Mouse (Mus musculus) erythroblast, embryonic 14.5 days (primary cell): Measurements from ENCODE around the gene Dnajb6. TPM values are rescaled to one million over a fixed set of nuclear protein-coding genes. Genes with fewer than 3 reads are reported as not detected.
"Not testable (repeated sequence)": the region's sequence is repeated elsewhere in the genome, so short reads cannot be mapped to it uniquely, and the experiment has no call there.

Source experiments
- H3K27me3 ChIP-seq: 2 replicates; pipeline ENCODE4 v1.6.1; 2012; ENCODE audit warnings: inconsistent platforms; ENCODE audit not compliant: control insufficient read depth
- H3K36me3 ChIP-seq: 2 replicates; pipeline ENCODE4 v1.6.1; 2012; ENCODE audit warnings: mild to moderate bottlenecking, inconsistent platforms; ENCODE audit not compliant: control insufficient read depth
- H3K4me1 ChIP-seq: 2 replicates; pipeline ENCODE4 v1.6.1; 2012; ENCODE audit warnings: inconsistent platforms; ENCODE audit not compliant: control insufficient read depth
- H3K4me3 ChIP-seq: replicated peaks from 2 replicates; pipeline ENCODE3; 2012; ENCODE audit warnings: moderate library complexity, mild to moderate bottlenecking, inconsistent platforms
- H3K9me3 ChIP-seq: 2 replicates; pipeline ENCODE4 v1.6.1; 2012; ENCODE audit warnings: low read length, inconsistent platforms, mixed read lengths; ENCODE audit not compliant: control insufficient read depth
- GATA1 ChIP-seq: IDR thresholded peaks from 2 replicates; pipeline ENCODE4 v1.6.1; 2012; ENCODE audit warnings: low read length, inconsistent platforms, mixed read lengths
- TAL1 ChIP-seq: IDR thresholded peaks from 3 replicates; pipeline ENCODE4 v1.6.1; 2012; ENCODE audit warnings: low read length, inconsistent platforms, mixed read lengths
- polyA plus RNA-seq: library from polyadenylated mRNA; stranded (reverse); fragments of >175 nt; gene quantifications from 2 replicates; pipeline ENCODE4 v1.2.3, GENCODE M21; 2012

Gene Dnajb6
- polyA plus RNA-seq, 1 experiment: 61.9 TPM

GRCm38 (mm10) chr5:29725369-29725768, 10.1 kb upstream of the Dnajb6 start:
- Histone ChIP-seq H3K36me3 (no peaks in the 10 kb centered on the region), H3K27me3 (no peaks in the 10 kb centered on the region), H3K9me3 (peaks cover 4% of the 10 kb centered on the region; the same call in 1 of the 2 replicates), H3K4me3 (no peak overlapping the region), H3K4me1 (no peaks in the 10 kb centered on the region)
- TF ChIP-seq GATA1 (no peak), TAL1 (no peak)

GRCm38 (mm10) chr5:29726070-29726469, 9.4 kb upstream of the Dnajb6 start:
- H3K4me3 ChIP-seq, H3K27me3 ChIP-seq, H3K36me3 ChIP-seq, H3K9me3 ChIP-seq, H3K4me1 ChIP-seq: not testable (repeated sequence)

DNA sequence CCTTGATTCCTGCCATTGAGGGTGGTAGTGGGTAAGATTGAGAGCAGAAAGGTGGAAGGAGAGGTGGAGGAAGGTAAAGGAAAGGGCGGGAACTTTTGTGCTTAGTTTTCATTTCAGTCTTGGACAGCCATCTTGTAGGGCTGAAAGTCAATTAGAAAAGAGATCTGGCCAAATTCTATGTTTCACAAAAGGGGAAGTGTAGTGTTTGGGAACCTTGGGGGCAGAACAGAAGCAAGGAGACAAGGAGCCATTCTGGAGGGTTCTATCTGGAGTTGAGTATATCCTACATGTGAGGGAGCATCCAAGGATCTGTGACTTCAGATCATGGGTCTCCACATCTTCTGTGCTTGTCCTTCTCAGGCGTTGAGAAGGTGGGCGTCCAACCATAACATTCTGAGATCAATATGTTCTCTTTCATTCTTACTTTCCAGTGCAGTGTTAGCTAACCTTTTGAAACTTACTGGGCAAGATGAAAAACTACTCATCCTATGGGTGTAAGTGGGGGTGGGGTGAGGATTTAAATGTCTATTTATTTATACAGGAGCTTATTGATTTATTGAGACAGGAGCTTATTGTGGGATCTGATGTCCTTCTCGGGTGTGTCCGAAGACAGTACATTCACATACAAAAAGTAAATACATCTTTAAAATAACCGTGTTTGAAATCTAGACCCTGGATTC, 517 bp upstream of the Dnajb6 start:
- Histone ChIP-seq H3K4me3 (peak overlapping the region; percentile 100), H3K9me3 (no peaks in the 10 kb centered on the region), H3K4me1 (peaks cover 39% of the 10 kb centered on the region), H3K36me3 (peaks cover 16% of the 10 kb centered on the region), H3K27me3 (peaks cover 3% of the 10 kb centered on the region; the same call in 1 of the 2 replicates)
- TF ChIP-seq TAL1 (no peak), GATA1 (no peak)

- peak overlapping the region; percentile 100 for H3K4me3 ChIP-seq
- H3K36me3 ChIP-seq: peaks cover 22% of the 10 kb centered on the region
- H3K27me3 ChIP-seq: peaks cover 3% of the 10 kb centered on the region; the same call in 1 of the 2 replicates
- H3K9me3 ChIP-seq: no peaks in the 10 kb centered on the region
- TF ChIP-seq GATA1 (no peak), TAL1 (no peak)
- peaks cover 42% of the 10 kb centered on the region for H3K4me1 ChIP-seq
Measured at GRCm38 (mm10) chr5:29736073-29736900, 799 bp downstream of the Dnajb6 start.

DNA sequence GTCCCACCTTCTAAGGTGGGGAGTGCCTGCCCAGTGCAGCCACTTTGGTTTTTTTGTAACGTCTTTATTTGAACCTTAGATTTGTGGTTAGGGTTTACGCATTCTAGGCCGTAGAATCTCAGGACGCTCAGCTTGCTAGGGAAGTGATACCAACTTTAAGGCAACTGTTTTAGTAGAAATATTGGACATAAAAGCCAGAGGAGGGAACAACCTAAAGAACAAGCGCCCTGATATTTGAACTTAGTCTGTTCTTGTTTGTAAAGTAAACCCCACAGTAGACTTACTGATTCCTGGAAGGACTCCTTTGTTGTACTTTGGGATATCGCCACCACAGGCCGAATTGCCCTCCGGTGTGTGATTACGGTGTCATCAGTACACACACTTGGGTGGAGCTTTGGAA, 1.5 kb downstream of the Dnajb6 start:
- Histone ChIP-seq H3K4me1 (peaks cover 43% of the 10 kb centered on the region), H3K36me3 (peaks cover 25% of the 10 kb centered on the region), H3K9me3 (no peaks in the 10 kb centered on the region), H3K4me3 (peak overlapping the region; percentile 100), H3K27me3 (peaks cover 2% of the 10 kb centered on the region; the same call in 1 of the 2 replicates)
- TF ChIP-seq GATA1 (no peak), TAL1 (no peak)

GRCm38 (mm10) chr5:29737471-29737870, 2.0 kb downstream of the Dnajb6 start:
- Histone ChIP-seq H3K4me3 (peak overlapping the region; percentile 100), H3K27me3 (no peaks in the 10 kb centered on the region), H3K36me3 (peaks cover 30% of the 10 kb centered on the region), H3K9me3 (no peaks in the 10 kb centered on the region), H3K4me1 (peaks cover 47% of the 10 kb centered on the region)
- no peak for TF ChIP-seq GATA1
- no peak for TF ChIP-seq TAL1

GRCm38 (mm10) chr5:29738076-29738475, 2.6 kb downstream of the Dnajb6 start:
- Histone ChIP-seq H3K36me3 (peaks cover 36% of the 10 kb centered on the region), H3K9me3 (no peaks in the 10 kb centered on the region), H3K4me3 (no peak overlapping the region), H3K27me3 (no peaks in the 10 kb centered on the region), H3K4me1 (peaks cover 53% of the 10 kb centered on the region)
- no peak for TF ChIP-seq GATA1
- TF ChIP-seq TAL1: no peak

DNA sequence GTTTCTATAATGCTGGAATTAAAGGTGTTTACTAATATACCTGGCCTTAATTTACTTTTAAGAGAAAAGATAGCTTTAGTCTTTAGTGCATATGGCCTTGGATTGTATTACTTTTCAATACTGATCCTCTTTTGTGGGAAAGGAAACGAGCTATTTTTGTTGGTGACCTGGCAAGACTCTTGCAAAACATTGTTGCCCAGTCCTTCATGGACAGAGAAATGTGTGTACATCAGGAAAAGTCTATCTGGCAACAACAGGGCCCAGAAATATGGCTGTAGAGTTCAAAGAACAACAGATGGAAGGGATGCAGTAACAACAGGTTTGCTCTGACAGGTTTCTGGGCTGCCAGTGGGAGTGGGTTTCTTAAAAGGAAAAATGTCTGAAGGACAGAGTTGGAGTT, 5.2 kb downstream of the Dnajb6 start:
- peaks cover 43% of the 10 kb centered on the region for H3K4me1 ChIP-seq
- TF ChIP-seq GATA1: no peak
- no peak for TF ChIP-seq TAL1
- no peaks in the 10 kb centered on the region for H3K27me3 ChIP-seq
- H3K4me3 ChIP-seq: no peak overlapping the region
- no peaks in the 10 kb centered on the region for H3K9me3 ChIP-seq
- peaks cover 46% of the 10 kb centered on the region for H3K36me3 ChIP-seq

- H3K27me3 ChIP-seq: no peaks in the 10 kb centered on the region
- H3K4me3 ChIP-seq: no peak overlapping the region
- peaks cover 46% of the 10 kb centered on the region for H3K36me3 ChIP-seq
- H3K4me1 ChIP-seq: peaks cover 43% of the 10 kb centered on the region
- no peak for TF ChIP-seq GATA1
- no peak for TF ChIP-seq TAL1
- no peaks in the 10 kb centered on the region for H3K9me3 ChIP-seq
Measured at GRCm38 (mm10) chr5:29741093-29741492, 5.6 kb downstream of the Dnajb6 start.
